ENCODE assay signal across 18 mouse cellular contexts in genomic region chr1:126590911-126591310, GRCm38 (mm10).
"Had no signal": no experiment of that assay in that cellular context is flagged by ENCODE, and none has a peak within 500 bp of the region (broad histone marks: within the 10 kb centered on the region; RNA-seq: fewer than 3 reads in every experiment).

No protein-coding gene starts in this region.

- H3K9me3 ChIP-seq: limb, embryonic 12.5 days; liver, embryonic 13.5 days; lung, embryonic 15.5 days; neural tube, embryonic 13.5 days had no signal

- H3K27ac ChIP-seq: kidney, postnatal 0 days; limb, embryonic 12.5 days; liver, embryonic 13.5 days; macrophage; neural tube, embryonic 13.5 days had no signal

- H3K27me3 ChIP-seq: limb, embryonic 12.5 days; liver, embryonic 13.5 days; lung, embryonic 15.5 days; neural tube, embryonic 13.5 days had no signal

- H3K4me3 ChIP-seq: limb, embryonic 12.5 days; liver, embryonic 13.5 days; lung, embryonic 15.5 days; neural tube, embryonic 13.5 days had no signal

- DNase-seq: kidney, adult 11 months; kidney, adult 9 months; kidney, postnatal 36 days; layer of hippocampus, adult 9-11 months; layer of hippocampus, postnatal 36 days; liver; liver, embryonic 13.5 days; liver, postnatal 0 days; lung, postnatal 14 days; right cerebral cortex, adult 18-20 months; right cerebral cortex, postnatal 25 days; thymus, adult 2 months; thymus, postnatal 25 days had no signal

- H3K4me2 ChIP-seq: limb, embryonic 12.5 days; liver, embryonic 13.5 days; lung, embryonic 15.5 days; neural tube, embryonic 13.5 days had no signal

- ATAC-seq: liver, postnatal 0 days had no signal

- H3K36me3 ChIP-seq: limb, embryonic 12.5 days; liver, embryonic 13.5 days; lung, embryonic 15.5 days; neural tube, embryonic 13.5 days had no signal

- H3K9ac ChIP-seq: limb, embryonic 12.5 days; liver, embryonic 13.5 days; liver, postnatal 0 days; lung, embryonic 15.5 days; neural tube, embryonic 13.5 days had no signal
